Mouse (Mus musculus) heart, adult 2 months (tissue): ENCODE data around the gene Luc7l3.

ENCODE experiments used
- CTCF ChIP-seq: fragments of 200-600 bp; IDR thresholded peaks from 2 replicates; pipeline ENCODE4 v1.8.1; 2022; ENCODE audit warnings: antibody characterized with exemption, mild to moderate bottlenecking, moderate library complexity
- EP300 ChIP-seq: fragments of 200-500 bp; IDR thresholded peaks from 2 replicates; pipeline ENCODE4 v1.6.1; 2011; ENCODE audit warnings: low read depth, low read length, control low read depth; ENCODE audit not compliant: insufficient read depth
- POLR2A ChIP-seq: fragments of 200-500 bp; IDR thresholded peaks from 2 replicates; pipeline ENCODE4 v1.6.1; 2011; ENCODE audit warnings: mild to moderate bottlenecking, low read depth, low read length, control low read depth; ENCODE audit not compliant: insufficient read depth

GRCm38 (mm10) chr11:94272960-94273927, 48.5 kb downstream of the Luc7l3 start:
- TF ChIP-seq CTCF (no peak), POLR2A (no peak), EP300 (no peak)
